Mouse (Mus musculus): ENCODE measurements around the gene Lrfn2. TPM values are rescaled to one million over a fixed set of nuclear protein-coding genes. Genes with fewer than 3 reads are reported as not detected.

Lrfn2 gene
- polyA plus RNA-seq, 1 experiment, result 13.4 TPM

DNA sequence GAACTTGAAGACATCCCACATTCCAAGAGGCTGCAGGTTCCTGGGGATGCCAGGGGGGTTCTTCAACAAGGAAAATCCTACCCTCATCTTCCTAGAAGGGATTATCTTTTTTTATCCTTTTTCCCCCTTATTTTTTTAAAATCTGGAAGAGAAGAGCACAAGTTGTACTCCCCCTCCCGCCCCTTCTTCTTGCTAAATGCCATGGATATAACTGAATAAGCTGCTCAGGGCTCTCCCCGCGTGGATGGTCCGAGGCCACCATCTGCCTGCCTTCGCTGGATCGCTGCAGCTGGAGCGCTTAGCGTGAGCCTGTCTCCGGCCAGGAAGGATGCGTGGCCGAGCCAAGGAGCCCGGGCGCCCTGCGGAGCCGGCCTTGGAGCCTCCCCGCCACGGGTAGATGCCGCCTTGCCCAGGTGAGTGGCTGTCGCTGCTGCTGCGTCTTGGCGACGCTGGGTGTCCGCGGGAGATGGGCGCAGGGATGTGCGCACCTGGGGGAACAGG, 277 bp downstream of the Lrfn2 start:
- peaks cover 2% of the 10 kb centered on the region for H3K4me1 ChIP-seq (ENCODE audit: control insufficient read depth, insufficient read depth, low read length)
- TF ChIP-seq CTCF (IDR thresholded peaks at IDR 0.05; ENCODE audit: extremely low read depth, insufficient read depth, low read length) (no peak), POLR2A (IDR thresholded peaks at IDR 0.05; ENCODE audit: extremely low read depth, insufficient read depth, low read length) (no peak)
- peak overlapping the region; percentile 64 for H3K4me3 ChIP-seq (ENCODE audit: insufficient read depth, low read length)
- H3K27ac ChIP-seq (ENCODE audit: insufficient read depth, low read length), result peak overlapping the region; percentile 79

GRCm38 (mm10) chr17:48932916-48933315, 737 bp downstream of the Lrfn2 start:
- TF ChIP-seq POLR2A (IDR thresholded peaks at IDR 0.05; ENCODE audit: extremely low read depth, insufficient read depth, low read length), result no peak
- no peak for TF ChIP-seq CTCF (IDR thresholded peaks at IDR 0.05; ENCODE audit: extremely low read depth, insufficient read depth, low read length)
- Histone ChIP-seq H3K27ac (ENCODE audit: insufficient read depth, low read length) (peak overlapping the region; percentile 79), H3K4me1 (ENCODE audit: control insufficient read depth, insufficient read depth, low read length) (peaks cover 2% of the 10 kb centered on the region), H3K4me3 (ENCODE audit: insufficient read depth, low read length) (peak overlapping the region; percentile 64)

DNA sequence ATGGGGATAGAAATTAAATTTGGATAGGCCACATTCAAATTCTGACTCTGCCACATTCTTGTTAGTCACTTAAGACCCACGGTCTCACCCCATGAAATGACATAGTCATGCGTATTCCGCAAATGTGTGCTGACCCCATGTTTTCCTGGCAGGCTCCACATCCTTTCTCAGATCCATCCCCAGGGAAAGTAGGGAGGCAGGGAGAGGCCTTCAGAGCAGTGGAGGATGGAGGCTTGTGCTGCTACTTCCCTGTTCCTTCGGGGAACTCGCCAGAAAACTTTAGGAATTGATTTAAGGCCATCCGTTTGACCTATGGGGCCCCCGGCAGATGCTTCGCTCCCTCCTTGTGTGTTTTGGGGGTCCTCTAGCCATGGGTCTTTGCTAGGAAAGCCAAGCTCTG, 3.0 kb downstream of the Lrfn2 start:
- no peak for TF ChIP-seq CTCF (IDR thresholded peaks at IDR 0.05; ENCODE audit: extremely low read depth, insufficient read depth, low read length)
- TF ChIP-seq POLR2A (IDR thresholded peaks at IDR 0.05; ENCODE audit: extremely low read depth, insufficient read depth, low read length), result no peak
- Histone ChIP-seq H3K4me3 (ENCODE audit: insufficient read depth, low read length) (peak overlapping the region; percentile 64), H3K4me1 (ENCODE audit: control insufficient read depth, insufficient read depth, low read length) (peaks cover 2% of the 10 kb centered on the region), H3K27ac (ENCODE audit: insufficient read depth, low read length) (no peak overlapping the region)

GRCm38 (mm10) chr17:48936445-48937141, 4.4 kb downstream of the Lrfn2 start:
- peak; percentile 32; the same call in 1 of the 2 replicates for TF ChIP-seq CTCF (IDR thresholded peaks at IDR 0.05; ENCODE audit: extremely low read depth, insufficient read depth, low read length)
- no peak for TF ChIP-seq POLR2A (IDR thresholded peaks at IDR 0.05; ENCODE audit: extremely low read depth, insufficient read depth, low read length)
- peaks cover 2% of the 10 kb centered on the region for H3K4me1 ChIP-seq (ENCODE audit: control insufficient read depth, insufficient read depth, low read length)
- no peak overlapping the region for H3K27ac ChIP-seq (ENCODE audit: insufficient read depth, low read length)
- no peak overlapping the region for H3K4me3 ChIP-seq (ENCODE audit: insufficient read depth, low read length)

- peaks cover 10% of the 10 kb centered on the region for H3K4me1 ChIP-seq (ENCODE audit: control insufficient read depth, insufficient read depth, low read length)
- no peak overlapping the region for H3K27ac ChIP-seq (ENCODE audit: insufficient read depth, low read length)
- TF ChIP-seq POLR2A (IDR thresholded peaks at IDR 0.05; ENCODE audit: extremely low read depth, insufficient read depth, low read length) (no peak), CTCF (IDR thresholded peaks at IDR 0.05; ENCODE audit: extremely low read depth, insufficient read depth, low read length) (no peak)
Measured at GRCm38 (mm10) chr17:48938711-48939220, 6.6 kb downstream of the Lrfn2 start.

GRCm38 (mm10) chr17:48946315-48946714, 14.1 kb downstream of the Lrfn2 start:
- Histone ChIP-seq H3K4me1 (ENCODE audit: control insufficient read depth, insufficient read depth, low read length) (peaks cover 15% of the 10 kb centered on the region), H3K27ac (ENCODE audit: insufficient read depth, low read length) (no peak overlapping the region), H3K4me3 (ENCODE audit: insufficient read depth, low read length) (no peak overlapping the region)
- TF ChIP-seq CTCF (IDR thresholded peaks at IDR 0.05; ENCODE audit: extremely low read depth, insufficient read depth, low read length) (no peak), POLR2A (IDR thresholded peaks at IDR 0.05; ENCODE audit: extremely low read depth, insufficient read depth, low read length) (no peak)

More at GRCm38 (mm10) chr17:48938711-48939220, 6.6 kb downstream of the Lrfn2 start:
- no peak overlapping the region for H3K4me3 ChIP-seq (ENCODE audit: insufficient read depth, low read length)

GRCm38 (mm10) chr17:48946765-48947164, 14.6 kb downstream of the Lrfn2 start:
- H3K4me1 ChIP-seq (ENCODE audit: control insufficient read depth, insufficient read depth, low read length), result peaks cover 15% of the 10 kb centered on the region
- no peak overlapping the region for H3K4me3 ChIP-seq (ENCODE audit: insufficient read depth, low read length)
- TF ChIP-seq CTCF (IDR thresholded peaks at IDR 0.05; ENCODE audit: extremely low read depth, insufficient read depth, low read length) (no peak), POLR2A (IDR thresholded peaks at IDR 0.05; ENCODE audit: extremely low read depth, insufficient read depth, low read length) (no peak)
- no peak overlapping the region for H3K27ac ChIP-seq (ENCODE audit: insufficient read depth, low read length)

DNA sequence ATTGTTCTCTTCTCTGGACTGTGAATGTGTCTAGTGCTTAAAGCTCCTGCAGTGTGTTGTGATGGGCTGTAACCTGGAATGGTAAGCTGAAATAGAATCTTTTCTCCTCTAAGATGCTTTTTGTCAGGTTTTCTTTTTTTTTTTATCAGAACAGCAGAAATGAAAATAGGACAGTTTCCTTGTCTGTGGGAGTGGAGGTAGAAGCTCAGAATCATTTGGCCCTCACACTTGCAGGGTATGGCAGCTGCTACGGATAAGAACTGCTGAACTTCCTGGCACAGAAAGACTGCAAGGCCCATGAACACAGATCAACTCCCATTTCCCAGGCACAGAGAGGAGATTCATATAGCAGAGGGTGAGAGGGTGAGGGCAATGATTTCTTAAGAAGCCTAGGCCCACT, 19.1 kb downstream of the Lrfn2 start:
- no peak overlapping the region for H3K27ac ChIP-seq (ENCODE audit: insufficient read depth, low read length)
- no peak overlapping the region for H3K4me3 ChIP-seq (ENCODE audit: insufficient read depth, low read length)
- peaks cover 15% of the 10 kb centered on the region for H3K4me1 ChIP-seq (ENCODE audit: control insufficient read depth, insufficient read depth, low read length)
- TF ChIP-seq CTCF (IDR thresholded peaks at IDR 0.05; ENCODE audit: extremely low read depth, insufficient read depth, low read length) (no peak), POLR2A (IDR thresholded peaks at IDR 0.05; ENCODE audit: extremely low read depth, insufficient read depth, low read length) (no peak)

GRCm38 (mm10) chr17:48956033-48956631, 24.0 kb downstream of the Lrfn2 start:
- no peak overlapping the region for H3K27ac ChIP-seq (ENCODE audit: insufficient read depth, low read length)
- peaks cover 11% of the 10 kb centered on the region for H3K4me1 ChIP-seq (ENCODE audit: control insufficient read depth, insufficient read depth, low read length)
- H3K4me3 ChIP-seq (ENCODE audit: insufficient read depth, low read length), result no peak overlapping the region
- TF ChIP-seq CTCF (IDR thresholded peaks at IDR 0.05; ENCODE audit: extremely low read depth, insufficient read depth, low read length) (no peak), POLR2A (IDR thresholded peaks at IDR 0.05; ENCODE audit: extremely low read depth, insufficient read depth, low read length) (no peak)

All from cortical plate, adult 2 months (tissue).